Mouse (Mus musculus) lung, adult 2 months (tissue): ENCODE measurements at regions not wholly inside any gene's neighbourhood (a gene's known extent, or its start where the extent isn't known, plus 50 kb on each side); places are given as distances from the start of the nearest gene placed in this dataset.

ENCODE experiments used
- DNase-seq: peaks from one replicate; pipeline ENCODE4 v3.0.0; 2022
- H3K4me1 ChIP-seq: fragments of 200-500 bp; 2 replicates; pipeline ENCODE4 v1.6.1; 2011; ENCODE audit warnings: low read length; ENCODE audit not compliant: control insufficient read depth, insufficient read depth
- H3K4me3 ChIP-seq: fragments of 200-500 bp; replicated peaks from 2 replicates; pipeline ENCODE3; 2011; ENCODE audit warnings: low read depth, mild to moderate bottlenecking, control low read depth, low read length; ENCODE audit errors: extremely low read depth
- CTCF ChIP-seq: fragments of 200-500 bp; IDR thresholded peaks from 2 replicates; pipeline ENCODE4 v1.5.1; 2011; ENCODE audit warnings: mild to moderate bottlenecking, low read length, control low read depth; ENCODE audit not compliant: insufficient read depth
- POLR2A ChIP-seq: fragments of 200-500 bp; IDR thresholded peaks from 2 replicates; pipeline ENCODE4 v1.6.1; 2011; ENCODE audit warnings: low read depth, mild to moderate bottlenecking, control low read depth, low read length, borderline replicate concordance; ENCODE audit errors: extremely low read depth
- WGBS: fragments of 180-500 bp; shearing (Covaris S2); methylation state at CpG from one replicate; pipeline ENCODE4 v1.1.7; 2018; 5-methylcytosine and 5-hydroxymethylcytosine counted together

GRCm38 (mm10) chr5:38945903-38946686 is 69.5 kb upstream of the Clnk start:
- Histone ChIP-seq H3K4me3 (no peak overlapping the region), H3K4me1 (no peaks in the 10 kb centered on the region)
- no peak for DNase-seq
- TF ChIP-seq POLR2A (no peak), CTCF (no peak)
- WGBS, result 80% methylated on average over 5 of the region's 5 CpGs

- WGBS, result 18% methylated on average over 7 of the region's 7 CpGs
- no peak overlapping the region for H3K4me3 ChIP-seq
These were observed 55.9 kb upstream of the Clnk start for GRCm38 (mm10) chr5:38932382-38933079.

GRCm38 (mm10) chr5:38927051-38927450 is 50.4 kb upstream of the Clnk start:
- TF ChIP-seq POLR2A, result no peak
- TF ChIP-seq CTCF, result no peak
- H3K4me1 ChIP-seq, result no peaks in the 10 kb centered on the region
- DNase-seq, result no peak
- 70% methylated on average over 3 of the region's 3 CpGs for WGBS
- no peak overlapping the region for H3K4me3 ChIP-seq

More at GRCm38 (mm10) chr5:38932382-38933079, 55.9 kb upstream of the Clnk start:
- no peaks in the 10 kb centered on the region for H3K4me1 ChIP-seq
- DNase-seq, result no peak
- no peak for TF ChIP-seq CTCF
- no peak for TF ChIP-seq POLR2A
